Mouse (Mus musculus): Measurements from ENCODE around the gene Gorasp2. TPM values are rescaled to one million over a fixed set of nuclear protein-coding genes. Genes with fewer than 3 reads are reported as not detected.

The Gorasp2 gene
- polyA plus RNA-seq, 1 experiment from 2014 or later, result 147 TPM

DNA sequence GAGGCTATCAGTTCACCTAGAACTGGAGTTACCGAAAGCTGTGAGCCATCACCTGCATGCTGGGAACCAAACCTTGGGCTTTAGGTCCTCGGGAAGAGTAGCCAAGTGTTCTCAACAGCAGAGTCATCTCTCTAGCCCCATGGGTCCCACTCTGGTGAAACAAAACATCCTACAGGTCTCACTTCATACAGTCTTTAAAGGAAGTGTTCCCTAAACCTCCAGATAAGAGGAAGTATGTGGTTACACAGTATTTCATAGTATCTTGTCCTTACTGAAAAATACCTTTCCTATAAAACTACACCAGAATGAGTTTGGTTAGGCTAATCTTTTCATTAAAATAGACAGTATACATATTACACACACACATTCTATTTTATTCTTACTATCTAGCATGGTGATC is 81.2 kb downstream of the Gorasp2 start:
- no peaks in the 10 kb centered on the region for H3K9me3 ChIP-seq (ENCODE audit: control insufficient read depth, low read length)
- 0 out of 2 replicates have a peak, but pooled peaks cover 5% of the 10 kb centered on the region for H3K36me3 ChIP-seq (ENCODE audit: control insufficient read depth, insufficient read depth, low read length)
- H3K4me3 ChIP-seq (ENCODE audit: low read depth, low read length), result no peak overlapping the region
- no peak overlapping the region for H3K9ac ChIP-seq (ENCODE audit: low read depth, low read length)
- no peak for ATAC-seq (ENCODE audit: low FRiP score)
- no peak overlapping the region for H3K27ac ChIP-seq (ENCODE audit: low read depth, low read length)
- WGBS, result 88% methylated on average over 2 of the region's 2 CpGs
- no peaks in the 10 kb centered on the region for H3K4me1 ChIP-seq (replicated peaks; ENCODE audit: control insufficient read depth, insufficient read depth, low read length)
- DNase-seq (ENCODE audit: low spot score), result no peak
- no peak overlapping the region for H3K4me2 ChIP-seq (replicated peaks; ENCODE audit: low read depth, low read length)
- H3K27me3 ChIP-seq (ENCODE audit: control insufficient read depth, insufficient read depth, low read length), result no peaks in the 10 kb centered on the region

DNA sequence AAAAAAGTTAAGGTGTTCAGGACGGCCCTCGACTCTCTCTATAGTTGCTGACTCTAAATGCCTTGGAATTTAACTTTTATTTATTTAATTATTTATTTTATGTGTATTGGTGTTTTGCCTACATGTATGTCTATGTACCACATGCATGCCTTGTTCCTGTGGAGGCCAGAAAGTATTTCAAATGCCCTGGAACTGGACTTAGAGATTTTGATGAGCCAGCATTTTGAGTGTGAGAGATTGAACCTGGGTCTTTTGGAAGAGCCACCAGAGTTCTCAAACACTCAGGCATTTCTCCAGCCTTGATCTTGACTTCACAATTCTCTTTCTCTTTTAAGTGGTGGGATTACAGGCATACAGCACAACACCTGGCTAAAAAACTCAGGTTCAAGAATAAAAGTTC is 90.3 kb downstream of the Gorasp2 start:
- no peak overlapping the region for H3K4me3 ChIP-seq (ENCODE audit: low read depth, low read length)
- DNase-seq (ENCODE audit: low spot score), result no peak
- no peak overlapping the region for H3K9ac ChIP-seq (ENCODE audit: low read depth, low read length)
- H3K4me1 ChIP-seq (replicated peaks; ENCODE audit: control insufficient read depth, insufficient read depth, low read length), result no peaks in the 10 kb centered on the region
- 95% methylated on average over 2 of the region's 2 CpGs for WGBS
- H3K27ac ChIP-seq (ENCODE audit: low read depth, low read length), result no peak overlapping the region
- no peaks in the 10 kb centered on the region for H3K27me3 ChIP-seq (ENCODE audit: control insufficient read depth, insufficient read depth, low read length)
- ATAC-seq (ENCODE audit: low FRiP score), result no peak
- H3K4me2 ChIP-seq (replicated peaks; ENCODE audit: low read depth, low read length), result no peak overlapping the region
- H3K9me3 ChIP-seq (ENCODE audit: control insufficient read depth, low read length), result no peaks in the 10 kb centered on the region
- no peaks in the 10 kb centered on the region for H3K36me3 ChIP-seq (ENCODE audit: control insufficient read depth, insufficient read depth, low read length)

DNA sequence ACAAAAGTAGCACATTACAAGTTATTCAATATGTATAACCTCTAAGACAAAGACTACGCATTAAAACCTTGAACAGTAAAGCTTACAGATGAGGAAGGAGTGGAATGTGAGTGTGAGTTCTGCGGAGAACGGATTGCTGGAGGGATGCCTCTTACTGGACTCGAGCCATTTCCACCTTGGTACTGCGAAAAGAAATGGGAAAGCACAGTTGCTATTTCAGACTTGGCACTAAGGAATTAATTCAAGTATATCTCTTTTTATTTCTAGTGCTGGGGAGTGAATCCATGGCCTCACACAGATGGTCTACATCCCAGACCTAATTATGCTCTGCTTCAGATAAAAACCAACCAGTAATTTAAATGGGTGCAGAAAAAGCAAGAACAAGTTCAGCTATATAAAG is 90.8 kb downstream of the Gorasp2 start:
- no peak for ATAC-seq (ENCODE audit: low FRiP score)
- H3K36me3 ChIP-seq (ENCODE audit: control insufficient read depth, insufficient read depth, low read length), result no peaks in the 10 kb centered on the region
- no peak overlapping the region for H3K4me2 ChIP-seq (replicated peaks; ENCODE audit: low read depth, low read length)

More for the DNA sequence above, 90.8 kb downstream of the Gorasp2 start:
- DNase-seq (ENCODE audit: low spot score), result no peak
- WGBS, result 98% methylated on average over 5 of the region's 5 CpGs
- no peak overlapping the region for H3K4me3 ChIP-seq (ENCODE audit: low read depth, low read length)
- H3K9me3 ChIP-seq (ENCODE audit: control insufficient read depth, low read length), result no peaks in the 10 kb centered on the region
- H3K27me3 ChIP-seq (ENCODE audit: control insufficient read depth, insufficient read depth, low read length), result no peaks in the 10 kb centered on the region
- H3K4me1 ChIP-seq (replicated peaks; ENCODE audit: control insufficient read depth, insufficient read depth, low read length), result no peaks in the 10 kb centered on the region
- H3K27ac ChIP-seq (ENCODE audit: low read depth, low read length), result no peak overlapping the region
- no peak overlapping the region for H3K9ac ChIP-seq (ENCODE audit: low read depth, low read length)

Other genes starting within 250 kb of the Gorasp2 start
- 2.7 and 3.3 TPM in 2 replicates for gene Sp5, start 186.7 kb upstream of the Gorasp2 start, polyA plus RNA-seq (2014; fragmentation: Nextera tagmentation; extraction: Ambion mirVana)
- 1.2 and 2.1 TPM in 2 replicates for gene Erich2, start 152.8 kb upstream of the Gorasp2 start, polyA plus RNA-seq (2014; fragmentation: Nextera tagmentation; extraction: Ambion mirVana)
- 11.8 and 16.6 TPM in 2 replicates for gene Gad1, start 108.5 kb upstream of the Gorasp2 start, polyA plus RNA-seq (2014; fragmentation: Nextera tagmentation; extraction: Ambion mirVana)
- 3.6 and 4.3 TPM in 2 replicates for gene Gm26558, start 532 bp downstream of the Gorasp2 start, polyA plus RNA-seq (2014; fragmentation: Nextera tagmentation; extraction: Ambion mirVana)
- gene Tlk1, start 164.2 kb downstream of the Gorasp2 start, polyA plus RNA-seq (2014; fragmentation: Nextera tagmentation; extraction: Ambion mirVana), result 36.8 and 45.4 TPM in 2 replicates

Data from hindbrain, embryonic 11.5 days (tissue).